Mouse (Mus musculus): ENCODE data around the gene Tfdp2. TPM values are rescaled to one million over a fixed set of nuclear protein-coding genes. Genes with fewer than 3 reads are reported as not detected.

The Tfdp2 gene
- polyA plus RNA-seq, 1 experiment: 5.2 TPM

DNA sequence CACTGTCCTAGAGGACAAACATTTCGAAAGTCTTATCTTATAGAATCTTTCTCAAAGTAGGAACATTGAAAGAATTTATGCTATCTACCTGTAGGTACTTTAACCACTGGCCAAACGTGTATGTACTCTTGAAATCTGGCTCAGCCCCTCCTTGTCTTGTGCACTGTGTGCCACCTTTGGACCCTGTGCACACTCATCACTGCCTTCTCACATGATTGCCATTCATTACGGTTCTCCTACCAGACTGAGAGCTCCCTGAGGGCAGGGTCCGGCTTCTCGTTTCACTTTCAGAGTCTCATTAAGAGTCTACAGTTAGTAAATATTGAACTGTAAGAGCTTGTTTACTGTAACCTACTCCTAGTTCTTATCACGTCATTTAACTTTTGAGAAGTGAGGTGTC is 47.8 kb downstream of the Tfdp2 start:
- Histone ChIP-seq H3K27me3 (ENCODE audit: control insufficient read depth) (no peaks in the 10 kb centered on the region), H3K4me1 (ENCODE audit: control insufficient read depth) (peaks cover 82% of the 10 kb centered on the region)

DNA sequence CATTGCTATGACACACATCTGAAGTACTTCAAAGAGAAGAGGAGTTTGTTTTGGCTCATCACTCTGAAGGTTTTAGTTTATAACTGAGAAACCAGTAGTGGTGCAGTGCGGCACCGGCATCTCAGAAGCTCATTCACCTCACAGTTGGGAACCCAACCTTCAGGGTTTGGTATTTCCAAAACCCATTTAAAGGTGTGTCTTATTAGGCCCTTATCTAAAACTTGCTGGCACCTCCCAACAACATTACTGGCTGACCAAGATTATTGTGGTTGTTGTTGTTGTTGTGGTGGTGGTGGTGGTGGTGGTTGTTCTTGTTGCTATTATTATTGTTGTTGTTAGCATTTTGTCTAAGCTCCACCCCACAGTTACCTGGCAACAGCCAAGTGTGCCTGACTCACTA is 58.7 kb downstream of the Tfdp2 start:
- Histone ChIP-seq H3K4me3 (replicated peaks) (no peak overlapping the region), H3K9me3 (ENCODE audit: control insufficient read depth, low read length) (no peaks in the 10 kb centered on the region), H3K4me1 (ENCODE audit: control insufficient read depth) (peaks cover 53% of the 10 kb centered on the region), H3K27me3 (ENCODE audit: control insufficient read depth) (no peaks in the 10 kb centered on the region), H3K36me3 (ENCODE audit: control insufficient read depth) (peaks cover 8% of the 10 kb centered on the region; the same call in 1 of the 2 replicates)
- TF ChIP-seq GATA1 (IDR thresholded peaks at IDR 0.05; ENCODE audit: low read length): peak; percentile 54
- peak; percentile 66; the same call in 2 of the 3 replicates for TF ChIP-seq TAL1 (IDR thresholded peaks at IDR 0.05; ENCODE audit: low read length)

More for the DNA sequence above, 47.8 kb downstream of the Tfdp2 start:
- no peaks in the 10 kb centered on the region for H3K9me3 ChIP-seq (ENCODE audit: control insufficient read depth, low read length)
- H3K36me3 ChIP-seq (ENCODE audit: control insufficient read depth): peaks cover 28% of the 10 kb centered on the region
- TF ChIP-seq TAL1 (IDR thresholded peaks at IDR 0.05; ENCODE audit: low read length) (no peak), GATA1 (IDR thresholded peaks at IDR 0.05; ENCODE audit: low read length) (no peak)
- no peak overlapping the region for H3K4me3 ChIP-seq (replicated peaks)

DNA sequence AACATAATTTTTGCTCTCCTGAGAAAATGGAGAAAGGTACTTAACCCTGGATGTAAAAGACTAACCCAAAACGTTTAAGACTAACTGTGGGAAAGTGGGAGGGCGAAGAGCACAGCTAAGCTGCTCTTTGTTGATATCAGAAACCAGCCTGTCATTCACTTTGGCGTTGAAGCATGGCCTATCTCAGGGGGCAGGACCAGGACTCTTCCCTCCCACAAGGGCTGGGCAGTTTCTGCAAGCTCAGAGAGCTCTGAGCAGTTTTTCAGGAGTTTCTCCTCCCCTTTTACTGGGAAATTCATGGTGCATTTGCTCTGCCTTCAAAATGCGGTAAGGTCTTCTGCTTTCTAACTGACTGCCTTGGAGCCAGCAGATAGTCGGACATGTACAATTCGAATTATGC is 62.4 kb downstream of the Tfdp2 start:
- Histone ChIP-seq H3K4me1 (ENCODE audit: control insufficient read depth) (peaks cover 65% of the 10 kb centered on the region), H3K9me3 (ENCODE audit: control insufficient read depth, low read length) (no peaks in the 10 kb centered on the region), H3K36me3 (ENCODE audit: control insufficient read depth) (peaks cover 37% of the 10 kb centered on the region), H3K27me3 (ENCODE audit: control insufficient read depth) (no peaks in the 10 kb centered on the region), H3K4me3 (replicated peaks) (peak overlapping the region; percentile 64)
- TF ChIP-seq TAL1 (IDR thresholded peaks at IDR 0.05; ENCODE audit: low read length) (peak; percentile 77), GATA1 (IDR thresholded peaks at IDR 0.05; ENCODE audit: low read length) (peak; percentile 66)

DNA sequence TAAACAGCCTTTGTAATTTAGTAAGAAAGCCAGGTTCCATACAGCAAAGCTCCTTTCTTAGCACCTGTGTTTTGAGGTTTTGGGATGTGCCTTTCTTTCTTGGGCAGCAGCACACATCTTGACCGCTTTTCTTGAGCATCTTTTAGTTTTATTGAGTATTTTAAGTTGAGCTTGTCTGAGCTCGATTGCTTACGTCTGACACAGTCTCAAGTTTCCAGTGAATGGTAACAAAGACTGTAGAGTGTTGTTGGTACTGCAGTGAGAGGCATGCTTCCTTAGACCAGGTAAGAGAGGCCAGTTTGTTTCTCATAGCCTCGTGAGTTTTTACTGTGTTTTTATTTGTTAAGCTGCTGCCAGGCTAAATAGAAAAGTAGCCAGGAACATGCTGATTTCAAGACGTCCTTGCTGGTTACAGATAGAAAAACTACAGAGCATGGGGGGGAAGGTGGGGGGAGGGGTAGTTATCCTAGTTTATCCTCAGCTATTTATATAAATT is 63.0 kb downstream of the Tfdp2 start:
- no peaks in the 10 kb centered on the region for H3K9me3 ChIP-seq (ENCODE audit: control insufficient read depth, low read length)
- no peak for TF ChIP-seq TAL1 (IDR thresholded peaks at IDR 0.05; ENCODE audit: low read length)
- TF ChIP-seq GATA1 (IDR thresholded peaks at IDR 0.05; ENCODE audit: low read length): no peak
- peaks cover 42% of the 10 kb centered on the region for H3K36me3 ChIP-seq (ENCODE audit: control insufficient read depth)
- H3K4me3 ChIP-seq (replicated peaks): peak overlapping the region; percentile 64
- peaks cover 65% of the 10 kb centered on the region for H3K4me1 ChIP-seq (ENCODE audit: control insufficient read depth)
- no peaks in the 10 kb centered on the region for H3K27me3 ChIP-seq (ENCODE audit: control insufficient read depth)

DNA sequence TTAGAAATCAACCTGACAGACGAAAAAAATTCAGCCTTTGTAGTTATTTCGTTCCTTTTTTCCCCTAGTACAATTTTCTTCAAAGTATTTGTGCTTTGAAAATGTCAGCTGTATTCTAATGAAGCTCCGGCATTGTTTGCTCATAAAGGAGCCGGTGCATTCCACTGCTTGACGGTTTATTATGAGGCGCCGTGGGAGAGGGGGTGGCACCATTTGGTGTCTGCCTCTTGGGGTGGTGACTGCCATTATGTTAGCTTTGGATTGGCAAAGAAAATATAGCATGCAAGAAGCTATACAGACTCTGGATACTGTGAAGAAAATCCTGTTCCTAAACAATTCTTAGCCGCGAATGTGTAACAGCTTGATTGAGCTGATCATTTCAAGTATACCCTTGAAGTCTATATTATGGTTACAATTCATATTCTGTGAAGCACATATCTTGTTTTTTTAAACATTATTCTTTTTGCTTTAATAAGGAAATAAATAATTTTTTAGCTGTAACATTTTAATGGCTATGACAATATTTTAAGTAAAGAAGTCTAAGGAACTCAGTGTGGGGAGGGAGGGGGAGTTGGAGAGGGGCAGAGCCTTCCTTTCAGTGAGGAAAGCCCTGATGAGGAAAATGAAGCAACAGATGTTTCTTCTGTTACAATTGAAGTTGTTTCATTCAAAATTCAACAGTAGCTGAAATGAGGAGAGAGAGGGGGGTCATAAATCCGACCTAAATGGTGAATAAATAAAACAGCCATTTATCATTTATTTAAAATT is 63.9 kb downstream of the Tfdp2 start:
- TF ChIP-seq TAL1 (IDR thresholded peaks at IDR 0.05; ENCODE audit: low read length) (no peak), GATA1 (IDR thresholded peaks at IDR 0.05; ENCODE audit: low read length) (no peak)
- peaks cover 63% of the 10 kb centered on the region for H3K4me1 ChIP-seq (ENCODE audit: control insufficient read depth)

DNA sequence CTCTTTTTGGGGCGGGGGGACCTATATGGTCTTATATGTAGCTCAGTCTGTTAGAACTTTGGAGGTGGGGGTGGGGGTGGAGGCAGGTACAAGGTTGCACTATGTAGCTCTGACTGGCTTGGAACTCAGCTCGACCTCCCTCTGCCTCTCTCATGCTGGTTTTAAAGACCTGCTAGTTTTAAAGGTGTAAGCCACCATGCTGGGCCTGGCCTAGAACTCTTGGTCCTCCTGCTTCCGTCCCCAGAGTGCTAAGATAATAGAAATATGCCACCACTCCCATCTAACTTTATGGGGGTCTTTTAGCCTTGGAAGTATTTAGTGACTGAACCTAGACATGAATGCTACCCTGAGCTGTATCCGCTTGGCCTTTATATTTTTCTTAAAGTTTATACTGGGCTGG is 65.0 kb downstream of the Tfdp2 start:
- peaks cover 62% of the 10 kb centered on the region for H3K4me1 ChIP-seq (ENCODE audit: control insufficient read depth)
- peak overlapping the region; percentile 64 for H3K4me3 ChIP-seq (replicated peaks)
- peaks cover 59% of the 10 kb centered on the region for H3K36me3 ChIP-seq (ENCODE audit: control insufficient read depth)

More for the DNA sequence above, 63.9 kb downstream of the Tfdp2 start:
- peaks cover 49% of the 10 kb centered on the region for H3K36me3 ChIP-seq (ENCODE audit: control insufficient read depth)
- no peaks in the 10 kb centered on the region for H3K9me3 ChIP-seq (ENCODE audit: control insufficient read depth, low read length)
- peak overlapping the region; percentile 64 for H3K4me3 ChIP-seq (replicated peaks)
- no peaks in the 10 kb centered on the region for H3K27me3 ChIP-seq (ENCODE audit: control insufficient read depth)

DNA sequence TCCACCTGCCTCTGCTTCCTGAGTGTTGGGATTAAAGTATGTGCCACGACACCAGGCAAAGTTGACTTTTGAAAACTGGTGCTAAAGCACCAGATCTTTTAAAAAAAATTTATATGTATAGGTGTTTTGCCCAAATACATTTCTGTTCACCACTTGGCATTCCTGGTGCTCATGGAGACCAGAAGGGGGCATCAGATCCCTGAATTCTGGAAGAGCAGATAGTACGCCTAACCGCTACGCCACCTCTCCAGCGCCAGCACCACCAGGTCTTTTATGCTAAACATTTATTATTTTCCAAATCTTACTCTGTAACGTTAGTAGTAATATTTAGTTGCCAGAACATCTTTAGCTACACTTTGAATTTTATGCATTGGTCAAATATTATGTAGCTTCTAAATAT is 65.9 kb downstream of the Tfdp2 start:
- H3K9me3 ChIP-seq (ENCODE audit: control insufficient read depth, low read length): no peaks in the 10 kb centered on the region

More for the DNA sequence above, 65.0 kb downstream of the Tfdp2 start:
- TF ChIP-seq GATA1 (IDR thresholded peaks at IDR 0.05; ENCODE audit: low read length) (no peak), TAL1 (IDR thresholded peaks at IDR 0.05; ENCODE audit: low read length) (no peak)
- H3K27me3 ChIP-seq (ENCODE audit: control insufficient read depth): no peaks in the 10 kb centered on the region
- no peaks in the 10 kb centered on the region for H3K9me3 ChIP-seq (ENCODE audit: control insufficient read depth, low read length)

DNA sequence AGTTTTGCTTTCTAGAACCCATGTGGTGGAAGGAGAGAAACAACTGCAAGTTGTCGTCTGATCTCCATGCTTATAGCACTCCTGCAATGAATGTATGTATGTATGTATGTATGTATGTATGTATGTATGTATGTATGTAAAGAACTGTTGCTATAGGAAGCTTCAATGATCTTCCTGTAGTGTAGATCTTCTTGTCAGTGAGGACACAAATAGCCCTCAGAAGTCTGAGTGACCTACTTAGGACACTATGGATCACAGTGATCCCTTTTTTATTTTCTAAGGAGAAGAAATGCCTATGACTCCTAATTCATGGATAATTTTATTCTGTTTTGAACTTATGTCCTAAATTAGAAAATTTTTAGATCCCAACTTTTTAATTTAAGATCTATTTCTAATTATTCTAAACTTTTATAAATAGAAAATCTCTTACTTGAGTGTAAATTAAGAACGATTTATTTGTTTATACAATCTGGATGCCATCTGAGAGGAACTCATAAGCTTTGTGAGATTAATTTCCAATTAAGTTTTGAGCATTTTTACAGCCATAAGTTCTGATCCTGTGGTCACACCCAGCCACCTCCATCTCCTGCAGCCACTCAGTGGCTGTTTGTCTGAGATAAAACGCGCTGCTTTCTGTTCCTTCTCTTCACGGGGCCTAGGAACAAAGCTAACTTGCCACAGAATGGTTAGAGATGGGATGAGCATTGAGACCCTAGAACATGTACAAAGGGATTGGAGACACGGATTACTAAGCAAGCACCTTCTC is 70.9 kb downstream of the Tfdp2 start:
- TF ChIP-seq GATA1 (IDR thresholded peaks at IDR 0.05; ENCODE audit: low read length) (peak; percentile 81), TAL1 (IDR thresholded peaks at IDR 0.05; ENCODE audit: low read length) (peak; percentile 92)
- H3K9me3 ChIP-seq (ENCODE audit: control insufficient read depth, low read length): no peaks in the 10 kb centered on the region
- H3K4me1 ChIP-seq (ENCODE audit: control insufficient read depth): peaks cover 82% of the 10 kb centered on the region
- peak overlapping the region; percentile 57 for H3K4me3 ChIP-seq (replicated peaks)
- peaks cover 94% of the 10 kb centered on the region for H3K36me3 ChIP-seq (ENCODE audit: control insufficient read depth)
- H3K27me3 ChIP-seq (ENCODE audit: control insufficient read depth): no peaks in the 10 kb centered on the region

More for the DNA sequence above, 65.9 kb downstream of the Tfdp2 start:
- peaks cover 62% of the 10 kb centered on the region for H3K36me3 ChIP-seq (ENCODE audit: control insufficient read depth)
- H3K4me3 ChIP-seq (replicated peaks): peak overlapping the region; percentile 64
- TF ChIP-seq GATA1 (IDR thresholded peaks at IDR 0.05; ENCODE audit: low read length) (no peak), TAL1 (IDR thresholded peaks at IDR 0.05; ENCODE audit: low read length) (no peak)
- peaks cover 63% of the 10 kb centered on the region for H3K4me1 ChIP-seq (ENCODE audit: control insufficient read depth)
- no peaks in the 10 kb centered on the region for H3K27me3 ChIP-seq (ENCODE audit: control insufficient read depth)

DNA sequence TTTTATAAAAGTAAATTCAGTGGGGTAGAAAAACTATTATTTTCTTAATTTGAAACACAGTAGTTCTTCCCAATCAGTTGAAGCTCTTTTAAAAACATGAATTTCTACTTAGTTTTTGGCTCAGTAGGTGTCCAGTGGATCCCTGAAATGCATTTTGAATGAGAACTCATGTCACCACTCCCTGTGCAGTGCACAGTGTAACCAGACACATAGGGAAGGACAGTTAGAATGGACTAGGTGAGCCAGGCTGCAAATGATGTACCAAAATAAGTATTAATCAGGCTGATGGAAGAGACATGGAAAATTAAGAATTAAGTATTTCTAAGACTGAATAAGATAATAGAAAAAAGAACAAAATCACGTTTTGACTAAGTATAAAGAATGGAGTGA is 71.5 kb downstream of the Tfdp2 start:
- H3K36me3 ChIP-seq (ENCODE audit: control insufficient read depth): peaks cover 93% of the 10 kb centered on the region
- TF ChIP-seq GATA1 (IDR thresholded peaks at IDR 0.05; ENCODE audit: low read length): no peak
- TF ChIP-seq TAL1 (IDR thresholded peaks at IDR 0.05; ENCODE audit: low read length): no peak
- H3K9me3 ChIP-seq (ENCODE audit: control insufficient read depth, low read length): no peaks in the 10 kb centered on the region
- H3K4me3 ChIP-seq (replicated peaks): peak overlapping the region; percentile 57
- no peaks in the 10 kb centered on the region for H3K27me3 ChIP-seq (ENCODE audit: control insufficient read depth)
- H3K4me1 ChIP-seq (ENCODE audit: control insufficient read depth): peaks cover 80% of the 10 kb centered on the region

Data from erythroblast, embryonic 14.5 days (primary cell).